Mouse (Mus musculus): ENCODE data around the gene Ptprd.

Ptprd gene

DNA sequence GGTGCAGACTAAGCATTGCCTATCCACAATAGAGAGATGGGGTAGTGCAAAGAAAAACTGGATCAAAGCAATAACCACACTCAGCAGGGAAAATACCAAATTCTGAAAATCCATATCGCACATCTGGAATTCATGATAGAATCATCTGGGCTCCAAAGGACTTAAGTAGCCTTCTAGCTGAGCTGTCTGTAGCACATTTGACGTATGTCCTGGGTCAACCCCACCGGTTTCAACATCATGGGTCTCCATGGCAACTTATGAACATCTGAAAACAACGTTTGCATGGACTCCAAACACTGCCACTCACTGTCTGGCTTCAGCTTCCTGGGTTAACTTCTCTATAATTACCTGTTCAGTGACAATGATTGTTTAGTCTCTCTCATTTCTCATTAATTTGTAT, 655.9 kb downstream of the Ptprd start:
- DNase-seq: no peak

DNA sequence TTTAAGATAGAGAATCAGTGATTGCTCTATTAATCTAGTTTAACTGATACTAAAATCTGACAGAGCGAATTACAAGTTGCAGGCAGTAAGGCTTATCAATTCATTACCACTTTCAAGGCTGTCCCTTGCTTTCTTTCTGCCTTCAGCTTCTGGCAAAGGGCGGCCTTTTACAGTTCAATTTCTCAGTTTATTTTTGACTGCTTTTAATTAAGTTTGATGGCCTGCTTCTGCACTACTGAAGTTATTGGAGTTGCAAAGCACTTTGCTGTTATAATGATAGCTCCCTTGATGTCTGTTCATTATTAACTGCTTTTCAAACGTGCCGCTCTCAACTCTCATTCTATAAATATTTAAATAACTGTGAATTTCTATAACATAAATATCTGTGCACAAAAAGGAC, 673.9 kb downstream of the Ptprd start:
- DNase-seq: no peak

DNA sequence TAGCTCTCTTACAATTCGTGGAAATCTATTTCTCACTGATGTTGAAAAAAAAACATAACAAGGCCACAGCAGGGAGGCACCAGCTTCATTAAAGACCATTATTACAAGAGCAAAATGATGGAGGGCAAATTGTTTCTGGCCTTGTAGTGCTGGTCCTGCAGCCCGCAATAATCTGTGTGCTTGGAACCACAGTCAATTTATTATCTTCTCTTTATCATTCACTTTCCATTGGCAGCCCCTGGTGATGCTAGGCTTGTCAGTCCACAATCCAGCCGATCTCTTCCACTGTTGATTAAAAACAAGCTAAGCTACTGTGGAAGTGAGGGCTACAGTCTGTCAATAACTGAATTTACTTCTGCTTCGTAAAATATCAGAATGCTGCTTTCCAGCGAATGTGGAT, 674.4 kb downstream of the Ptprd start:
- no peak for DNase-seq

DNA sequence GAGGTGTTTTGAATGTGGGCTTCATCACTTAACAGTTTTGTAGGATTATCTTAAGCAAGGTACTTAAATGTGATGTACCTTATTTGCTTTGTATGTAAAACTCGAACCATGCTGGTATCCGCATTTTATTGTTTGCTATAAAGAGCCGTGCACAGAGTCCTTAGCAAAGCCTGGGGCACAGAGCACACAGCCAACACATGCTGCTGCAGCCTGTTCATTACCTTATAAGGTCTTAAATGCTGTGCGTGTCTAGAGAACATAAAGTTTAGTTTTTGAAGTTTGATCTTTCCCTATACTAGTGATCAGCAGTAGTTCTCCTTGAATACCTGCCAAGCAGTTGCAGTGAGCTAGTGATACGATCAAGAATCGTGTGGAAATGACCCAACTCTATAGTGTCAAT, 676.2 kb downstream of the Ptprd start:
- no peak for DNase-seq

DNA sequence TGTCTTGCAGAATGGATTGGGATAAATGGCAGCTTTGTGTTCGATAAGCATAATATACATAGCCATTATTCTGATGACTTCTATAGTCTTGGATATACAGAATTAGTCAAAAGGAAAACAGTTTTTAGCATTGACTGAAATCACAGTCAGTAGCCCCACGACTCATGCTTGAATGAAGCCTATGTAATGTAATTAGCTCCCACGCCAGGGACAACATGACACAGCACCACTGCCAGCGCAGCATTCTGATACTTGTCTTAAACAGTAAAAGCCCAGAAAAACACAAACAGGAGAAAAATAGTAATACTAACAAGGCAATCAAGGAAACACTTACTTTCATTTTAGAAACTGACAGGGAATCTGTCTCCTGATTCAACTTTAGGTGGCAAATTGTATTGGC, 677.2 kb downstream of the Ptprd start:
- no peak for DNase-seq

DNA sequence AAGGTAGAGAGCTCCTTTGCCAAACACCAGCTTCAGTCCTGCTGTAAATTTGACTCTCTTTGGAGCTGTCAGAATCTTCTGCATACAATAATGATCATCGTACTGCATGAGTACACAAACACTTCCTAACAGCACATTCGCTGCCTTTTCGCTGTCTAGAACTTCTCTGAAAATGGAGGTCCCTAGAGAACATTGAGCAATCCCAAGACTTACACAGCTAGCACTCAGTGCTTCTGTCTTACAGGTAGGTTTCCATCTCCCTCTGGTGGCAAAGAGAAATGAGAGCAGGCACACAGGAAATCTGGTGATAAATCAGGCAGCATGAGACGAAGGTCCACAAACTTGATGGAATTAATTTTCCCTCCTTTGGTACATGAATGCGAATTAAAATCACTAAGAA, 692.6 kb downstream of the Ptprd start:
- DNase-seq: no peak

DNA sequence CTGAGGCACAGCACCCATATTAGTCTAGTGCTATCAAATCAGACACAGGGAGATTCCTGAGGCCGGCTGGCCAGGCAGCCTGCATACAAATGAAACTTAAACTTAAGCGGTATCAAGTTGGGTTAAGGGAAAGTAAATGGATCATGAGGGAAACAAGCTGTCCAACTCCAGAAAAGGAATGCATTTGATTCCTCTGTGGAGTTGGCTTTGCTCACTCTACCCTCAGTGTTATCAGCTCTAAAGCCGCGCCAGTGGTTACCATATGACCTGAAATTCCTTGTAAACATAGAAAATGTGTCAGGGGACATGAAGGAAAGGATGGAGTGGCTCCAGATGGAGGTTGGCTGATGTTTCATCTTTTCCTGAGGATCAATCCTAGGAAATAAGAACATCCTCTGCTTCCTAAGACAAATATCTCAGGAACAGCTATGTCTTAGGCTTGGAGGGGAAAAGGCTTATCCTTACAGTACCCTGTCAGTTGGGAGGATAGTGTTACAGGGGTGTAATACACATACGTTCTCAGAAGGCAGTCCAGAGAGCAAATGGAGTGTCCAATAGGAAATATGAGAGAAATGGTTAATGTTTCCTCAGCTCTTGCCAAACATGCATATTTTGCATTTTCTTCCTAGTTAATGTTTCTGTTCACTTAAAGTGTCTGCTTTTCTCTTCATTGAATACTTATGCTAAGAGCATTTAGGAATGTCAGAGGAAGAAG, 697.7 kb downstream of the Ptprd start:
- no peak for DNase-seq

DNA sequence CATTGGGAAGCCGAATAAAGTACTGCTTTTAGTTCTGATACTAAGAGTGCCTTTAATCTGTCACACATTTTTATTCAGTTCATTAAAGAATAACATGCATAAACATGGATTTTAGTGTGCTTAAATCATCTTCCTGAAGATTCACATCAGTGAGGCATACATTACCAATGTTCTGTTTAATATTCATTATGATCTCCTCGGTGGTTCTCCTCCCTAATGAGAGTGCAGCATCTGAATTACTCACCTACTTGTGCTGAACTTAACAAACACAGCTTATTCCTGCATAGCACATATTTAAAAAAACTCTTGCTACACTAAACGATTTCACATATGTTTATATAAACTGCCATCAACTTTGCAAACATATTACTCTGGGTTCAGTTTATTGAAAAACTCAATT, 698.7 kb downstream of the Ptprd start:
- no peak for DNase-seq

DNA sequence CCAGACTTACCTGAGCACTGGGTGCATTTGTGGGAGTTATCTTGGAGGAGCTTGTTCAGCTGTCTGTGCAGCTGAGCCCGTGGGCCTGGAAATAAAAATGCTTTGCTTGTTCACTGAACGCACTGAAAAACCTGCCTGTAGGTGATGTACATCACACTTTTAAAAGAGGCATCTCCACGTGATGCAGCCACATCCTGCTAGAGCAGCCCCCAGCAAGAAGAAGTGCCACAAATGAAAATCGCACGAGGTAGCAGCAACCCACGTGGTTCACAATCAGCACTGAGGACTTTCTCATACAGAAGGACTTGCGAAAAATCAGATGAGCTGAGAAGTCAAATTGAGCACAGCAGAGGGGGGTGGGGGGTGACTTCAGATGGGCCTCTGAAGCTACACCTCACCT, 757.7 kb downstream of the Ptprd start:
- DNase-seq: no peak

DNA sequence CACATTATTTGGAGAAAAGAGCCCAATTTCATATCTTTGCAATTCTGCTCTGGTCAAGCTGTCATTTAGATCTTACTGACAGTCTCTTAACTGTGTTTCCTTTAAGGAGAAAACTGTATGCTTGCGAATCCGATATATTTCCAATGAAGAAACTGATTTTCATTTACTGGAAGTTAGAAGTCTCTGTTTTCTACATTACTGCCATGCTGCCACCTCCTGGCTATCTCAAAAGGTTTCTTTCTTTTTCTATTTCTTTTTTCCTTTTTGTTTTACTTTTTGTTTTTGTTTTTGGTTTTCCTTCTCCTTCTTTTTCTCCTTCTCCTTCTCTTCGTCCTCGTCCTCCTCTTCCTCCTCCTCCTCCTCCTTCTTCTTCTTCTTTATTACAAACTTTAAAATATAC, 812.6 kb downstream of the Ptprd start:
- DNase-seq: no peak

DNA sequence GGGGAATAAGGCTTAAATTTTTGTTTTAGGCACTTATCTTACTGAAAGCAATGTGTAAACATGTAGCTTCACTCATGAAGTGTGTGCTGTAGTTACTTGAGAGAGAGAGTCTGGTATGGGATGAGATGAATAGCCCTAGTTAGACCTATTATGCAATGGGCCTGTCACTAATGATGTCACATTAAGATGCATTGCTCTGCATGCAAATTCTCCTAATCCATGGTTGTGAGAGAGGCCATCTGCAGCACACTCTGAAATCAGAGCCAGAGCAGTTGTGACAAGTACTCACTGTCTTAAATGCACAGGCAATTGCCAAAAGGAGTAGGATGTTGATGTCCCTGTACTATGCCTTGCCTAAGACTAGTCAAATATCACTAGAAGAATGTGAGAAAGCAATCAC, 850.0 kb downstream of the Ptprd start:
- DNase-seq: no peak

DNA sequence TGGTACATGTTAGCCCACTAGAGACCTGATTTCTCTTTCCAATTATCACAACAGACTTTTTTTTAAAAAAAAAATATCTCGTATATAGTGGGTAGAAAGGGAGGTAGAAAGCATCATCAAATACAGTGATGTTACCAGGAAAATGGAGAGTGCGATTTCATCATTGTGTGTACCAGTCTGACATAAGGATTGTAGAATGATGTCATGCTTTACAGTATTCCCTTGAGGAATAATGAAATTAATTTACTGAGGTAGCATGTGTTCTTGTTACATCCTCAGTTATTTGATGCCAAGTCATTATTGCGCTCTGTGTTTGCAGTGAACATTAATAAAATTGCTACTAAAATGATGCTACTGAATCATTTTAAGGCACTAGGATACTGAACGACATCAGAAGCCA, 884.6 kb downstream of the Ptprd start:
- DNase-seq: no peak

DNA sequence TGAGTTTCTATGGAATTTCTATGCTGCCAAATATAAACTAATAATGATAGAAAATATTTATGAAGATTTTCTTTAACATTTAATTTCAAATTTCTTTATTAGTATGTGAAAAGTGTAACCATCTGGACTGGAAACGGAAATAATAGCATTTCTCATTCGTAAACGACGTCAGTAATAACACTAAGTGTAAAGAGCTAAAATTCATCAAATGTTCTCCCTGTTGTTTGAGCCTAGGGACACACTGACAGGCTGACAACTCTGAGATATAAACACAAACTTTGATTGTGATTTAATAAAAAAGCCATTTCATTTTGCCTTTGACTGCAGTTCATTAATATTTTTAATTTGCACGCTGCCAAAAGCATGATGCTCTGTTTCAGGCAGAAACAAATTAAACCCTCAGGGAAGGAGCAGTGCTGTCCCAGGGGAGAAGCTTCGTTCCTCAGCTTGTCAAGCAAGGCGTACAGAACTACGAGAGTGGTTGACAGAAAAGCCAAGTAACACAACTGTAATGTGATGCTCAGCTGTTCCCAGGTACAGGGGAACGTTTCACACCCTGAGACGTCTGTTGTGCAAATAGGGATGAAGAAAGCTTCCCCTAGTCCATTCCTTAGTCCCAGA, 894.6 kb downstream of the Ptprd start:
- no peak for DNase-seq

DNA sequence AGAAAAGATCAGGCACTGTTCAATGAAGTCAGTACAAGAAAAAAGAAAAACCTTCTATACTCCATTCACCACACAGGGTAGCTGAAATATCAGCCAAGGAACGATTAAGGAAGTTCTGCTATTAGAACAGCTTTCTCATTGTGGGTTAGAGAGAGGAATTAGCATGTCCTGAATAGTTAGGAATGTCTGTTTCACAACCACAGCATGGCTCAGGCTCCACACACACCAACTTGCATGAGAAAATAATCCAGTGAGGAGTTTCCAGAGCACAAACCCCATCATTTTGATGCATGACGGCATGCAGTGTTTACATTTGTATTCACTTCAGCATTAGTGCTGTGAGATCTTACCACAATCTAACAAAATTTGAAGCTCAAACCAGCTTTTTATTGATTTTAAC, 895.1 kb downstream of the Ptprd start:
- no peak for DNase-seq

DNA sequence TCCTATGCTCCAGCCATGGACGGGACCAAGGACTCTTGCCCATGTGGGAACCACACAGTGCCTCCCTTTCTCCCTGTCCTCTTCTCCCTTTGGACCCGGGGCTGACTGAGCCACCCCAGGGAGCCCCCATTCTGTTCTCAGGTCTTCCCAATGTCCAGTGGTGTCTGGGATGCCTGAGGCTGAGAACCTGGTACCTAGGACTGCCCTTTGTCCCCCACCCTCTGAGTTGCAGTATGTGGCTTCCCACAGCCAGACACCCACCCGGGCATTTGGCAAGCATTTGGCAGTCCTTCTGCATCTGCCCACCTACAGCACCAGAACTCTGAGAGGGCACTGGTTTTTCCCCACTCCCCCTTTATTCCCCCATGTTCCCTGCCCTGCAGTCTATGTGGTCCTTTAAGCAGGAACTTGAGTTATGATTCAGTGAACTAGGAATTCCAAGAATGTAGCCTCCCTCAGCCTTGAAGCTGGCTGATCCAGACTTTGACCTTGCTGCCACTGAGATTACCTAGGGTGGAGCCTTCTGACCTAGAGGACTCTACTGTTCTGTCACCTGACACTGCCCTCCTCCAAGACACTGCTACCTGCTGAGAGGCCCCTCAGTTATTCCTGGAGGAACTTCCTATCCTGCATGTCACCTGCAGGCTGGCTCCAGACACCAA, 901.5 kb downstream of the Ptprd start:
- no peak for DNase-seq

DNA sequence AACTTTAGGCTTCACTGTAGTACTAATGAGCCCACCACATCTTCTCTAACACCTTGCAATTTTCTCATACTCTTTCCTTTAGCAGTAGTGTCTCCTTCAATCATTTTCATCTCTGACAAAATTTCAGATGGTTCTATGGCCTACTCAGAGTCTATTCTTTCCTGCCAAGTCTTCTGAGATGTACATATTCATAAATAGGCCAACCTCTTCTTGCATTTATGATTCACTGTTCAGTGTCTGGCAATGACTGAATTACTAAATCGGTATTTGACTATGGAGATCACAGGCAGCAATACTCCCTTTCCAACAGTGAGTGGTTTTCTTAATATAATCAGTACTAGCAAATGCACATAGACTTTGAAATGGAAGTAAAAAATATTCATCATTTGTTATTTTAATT, 928.3 kb downstream of the Ptprd start:
- DNase-seq: no peak

DNA sequence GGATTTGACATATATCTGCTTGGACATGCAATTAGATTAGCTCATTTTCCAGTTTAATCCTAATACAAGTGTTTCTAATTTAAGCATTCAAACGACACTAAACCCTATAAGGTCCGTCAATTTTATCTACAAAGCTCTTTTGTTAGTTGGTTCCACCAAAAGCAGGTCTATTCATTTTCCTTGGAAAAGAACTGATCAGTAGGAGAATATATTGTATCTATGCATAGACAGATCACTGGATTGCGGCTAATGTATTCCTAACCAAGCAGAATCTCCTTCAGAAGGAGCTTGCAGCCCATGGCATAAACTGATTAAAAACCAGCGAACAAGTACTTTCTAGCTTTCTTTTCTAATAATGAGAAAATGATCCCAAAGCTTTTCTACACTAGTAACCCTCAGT, 933.8 kb downstream of the Ptprd start:
- DNase-seq: no peak

DNA sequence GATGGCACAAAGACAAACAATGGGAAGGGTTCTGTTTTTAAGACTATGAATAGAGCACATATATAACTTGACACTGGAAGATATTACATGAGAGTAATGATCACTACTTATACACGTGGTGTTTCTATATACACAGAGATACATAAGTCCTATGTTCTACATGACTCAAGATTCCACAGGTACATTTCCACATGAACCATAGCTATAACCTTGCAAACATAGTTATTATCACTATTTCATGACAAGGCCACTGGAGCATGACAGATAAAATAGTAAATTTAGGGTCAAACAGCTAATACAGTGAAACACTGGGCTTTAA, 951.8 kb downstream of the Ptprd start:
- DNase-seq: no peak

DNA sequence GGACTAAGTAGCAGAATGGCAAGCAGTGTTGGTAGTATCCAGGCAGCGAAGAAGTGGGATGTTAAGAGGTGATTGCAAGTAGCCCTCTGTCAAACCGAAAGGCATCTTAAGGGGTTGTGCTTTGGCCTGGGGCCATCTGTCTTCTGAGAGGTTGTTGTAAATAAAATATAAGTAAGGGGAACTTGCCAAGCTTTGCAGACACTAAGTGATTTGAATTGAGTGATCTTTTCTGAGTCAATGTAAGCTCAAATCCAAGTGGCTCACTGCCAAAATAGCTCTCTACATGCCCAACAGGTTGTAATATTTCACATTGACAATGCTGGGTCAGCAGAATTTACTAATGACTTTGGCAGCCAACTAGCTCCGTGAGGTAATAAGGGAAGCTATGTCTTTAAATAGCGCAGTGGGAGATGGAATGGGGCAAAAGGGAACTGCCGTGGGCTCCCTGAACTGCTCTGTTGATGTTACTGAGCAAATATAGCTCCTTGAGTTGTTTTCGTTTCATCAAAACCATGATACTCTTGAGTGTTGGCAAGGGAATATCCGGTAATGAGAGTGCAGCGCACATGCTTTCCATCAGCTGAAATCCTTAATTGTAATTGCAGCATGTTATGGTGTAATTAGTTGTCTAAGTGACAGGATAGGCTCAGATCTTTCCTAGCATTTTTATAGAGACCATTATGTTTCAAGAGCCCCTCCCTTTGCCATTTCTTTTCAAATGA, 952.4 kb downstream of the Ptprd start:
- peak; percentile 16 for DNase-seq

DNA sequence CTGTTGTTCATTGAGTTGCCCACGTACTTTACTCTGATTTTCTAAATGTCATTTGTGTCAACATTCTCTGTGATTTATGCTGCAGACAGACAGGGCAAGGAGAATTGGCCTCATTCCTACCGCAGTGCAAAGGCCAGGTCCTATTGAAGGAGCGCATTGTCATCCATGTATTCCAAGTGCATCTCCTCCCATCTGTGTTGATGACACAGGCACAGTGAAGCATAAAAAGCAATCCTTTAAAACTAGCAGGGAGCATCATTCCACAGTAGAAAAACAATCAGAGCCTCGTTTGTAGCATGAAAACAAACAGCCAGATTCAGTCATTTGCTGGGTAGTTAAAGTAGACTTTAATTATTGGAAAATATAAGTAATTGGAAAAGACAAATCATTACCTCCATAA, 960.6 kb downstream of the Ptprd start:
- DNase-seq: no peak

DNA sequence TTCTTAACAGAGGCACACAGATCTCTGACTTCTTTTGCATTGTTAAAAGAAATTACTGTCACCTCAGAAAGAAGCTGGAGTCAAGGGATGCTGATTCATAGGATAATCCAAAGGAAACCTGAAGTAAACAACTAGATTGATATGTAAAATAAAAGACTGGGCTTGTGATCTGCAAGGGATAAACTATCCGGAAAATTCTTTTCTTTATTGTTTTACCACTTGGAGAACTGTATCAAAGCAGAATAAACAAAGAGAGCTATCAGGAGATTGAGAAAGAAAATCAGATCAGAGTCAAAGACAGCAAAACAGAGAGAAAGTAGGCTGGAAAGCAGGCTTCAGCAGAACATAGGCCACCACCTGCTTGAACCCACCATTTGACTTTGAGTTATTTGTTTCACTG, 962.0 kb downstream of the Ptprd start:
- no peak for DNase-seq

DNA sequence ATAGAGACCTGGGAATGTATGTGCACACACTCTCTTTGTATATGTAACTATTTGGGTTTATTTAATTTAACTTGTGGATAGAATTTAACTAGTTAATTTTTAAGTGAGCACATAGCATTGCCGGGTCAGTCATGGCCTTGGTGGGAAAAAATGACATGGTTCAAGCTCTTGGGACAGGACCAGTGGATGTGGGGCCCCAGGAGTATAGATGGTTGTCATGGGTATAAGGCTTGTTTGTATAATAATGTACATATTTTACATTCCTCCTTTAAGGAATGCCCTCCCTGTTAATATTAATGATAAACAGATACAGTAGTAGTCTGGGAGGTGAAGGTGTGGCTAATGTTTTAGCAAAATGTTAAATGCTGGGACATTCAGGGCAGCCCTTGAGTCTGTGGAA, 962.8 kb downstream of the Ptprd start:
- no peak for DNase-seq

DNA sequence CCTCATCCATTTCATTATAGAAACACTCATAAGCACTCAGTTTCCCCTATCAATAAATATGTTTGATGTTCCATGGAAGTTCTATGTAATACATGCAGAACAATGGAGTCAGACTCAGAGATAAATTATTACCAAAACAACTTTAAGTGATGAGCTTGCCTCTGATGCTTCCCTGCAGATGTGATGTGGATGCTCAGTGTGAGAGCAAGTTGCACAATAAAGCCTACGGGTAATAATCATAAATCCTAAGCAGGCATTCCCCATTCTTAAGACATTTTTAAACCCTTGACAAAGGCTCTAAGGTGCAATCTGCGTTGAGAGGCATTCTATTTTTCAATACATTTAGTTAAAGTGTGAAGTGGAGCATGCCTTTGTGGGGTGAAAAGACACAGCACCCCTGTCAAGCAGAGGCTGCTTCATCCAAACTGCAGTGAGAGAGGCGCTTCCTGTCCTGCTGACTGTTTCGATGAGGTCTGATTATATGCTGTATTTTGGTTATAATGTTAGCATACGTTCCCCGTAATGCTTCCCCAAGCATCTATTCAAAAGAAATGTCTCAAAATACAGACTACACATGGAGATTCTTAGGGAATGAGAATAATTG, 969.8 kb downstream of the Ptprd start:
- no peak for DNase-seq

DNA sequence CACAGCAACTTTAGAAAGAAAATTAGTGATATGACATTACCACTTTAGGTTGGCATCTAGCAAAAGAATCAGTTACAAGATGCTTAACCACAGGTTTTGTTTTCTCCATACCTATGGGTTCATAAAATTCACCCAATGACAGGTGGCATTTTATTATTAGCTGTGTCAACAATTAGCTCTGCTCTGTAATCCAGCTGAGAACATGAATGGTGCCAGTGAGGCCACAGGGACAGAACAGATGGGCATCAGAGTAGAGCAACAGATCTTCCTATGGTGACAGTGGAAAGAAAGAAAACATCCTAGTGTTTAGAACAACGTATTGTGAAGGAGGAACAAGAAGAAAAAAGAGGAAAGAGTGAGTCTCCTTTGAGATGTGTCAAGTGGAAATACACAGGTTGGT, 973.6 kb downstream of the Ptprd start:
- DNase-seq: no peak

All from right cerebral cortex, postnatal 4 days (tissue).